Mouse (Mus musculus) mesoderm, embryonic 11.5 days (tissue): Measurements from ENCODE around the gene Gm10256.
"Not testable (repeated sequence)": the region's sequence is repeated elsewhere in the genome, so short reads cannot be mapped to it uniquely, and the experiment has no call there.

ENCODE experiments used
- DNase-seq: peaks from one replicate; pipeline ENCODE4 v3.0.0-alpha.2; 2012; ENCODE audit warnings: low read depth, low spot score

Gm10256 gene

DNA sequence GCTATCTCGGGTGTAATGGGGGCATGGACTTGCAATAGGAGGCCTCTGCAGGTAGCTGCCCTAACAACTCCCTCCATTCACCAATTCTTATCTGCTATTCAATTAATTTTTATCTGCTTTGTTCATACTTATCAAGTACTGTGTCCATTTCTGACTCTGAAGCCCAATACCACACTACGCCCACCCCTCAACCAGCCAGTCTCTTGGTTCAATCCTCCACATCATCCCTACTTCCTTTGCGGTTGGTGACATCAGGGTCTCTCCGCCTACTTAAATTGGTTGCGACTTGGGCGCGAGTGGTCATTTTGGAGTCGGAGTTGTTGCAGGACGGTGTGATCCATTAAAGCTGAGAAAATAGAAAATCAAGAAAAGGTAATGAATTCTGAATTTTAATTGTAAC is at the start of gene Gm10256, which contains the start of gene Rbmy:
Gene Gm10256 (plus strand): TSS at position 320 of the 400 bp plus-strand sequence.
Gene Rbmy (plus strand): TSS at position 301 of the 400 bp plus-strand sequence.
- not testable (repeated sequence) for DNase-seq

- not testable (repeated sequence) for DNase-seq
These were observed 34.4 kb upstream of the Gm10256 start, which contains the start of gene Gm4064 for GRCm38 (mm10) chrY:2796105-2796504. Gene Gm4064, minus strand, starts transcription at chrY:2796205.

DNA sequence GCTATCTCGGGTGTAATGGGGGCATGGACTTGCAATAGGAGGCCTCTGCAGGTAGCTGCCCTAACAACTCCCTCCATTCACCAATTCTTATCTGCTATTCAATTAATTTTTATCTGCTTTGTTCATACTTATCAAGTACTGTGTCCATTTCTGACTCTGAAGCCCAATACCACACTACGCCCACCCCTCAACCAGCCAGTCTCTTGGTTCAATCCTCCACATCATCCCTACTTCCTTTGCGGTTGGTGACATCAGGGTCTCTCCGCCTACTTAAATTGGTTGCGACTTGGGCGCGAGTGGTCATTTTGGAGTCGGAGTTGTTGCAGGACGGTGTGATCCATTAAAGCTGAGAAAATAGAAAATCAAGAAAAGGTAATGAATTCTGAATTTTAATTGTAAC is 70.2 kb downstream of the Gm10256 start, which contains the start of gene Gm10352:
Gene Gm10352 (plus strand): TSS at position 301 of the 400 bp plus-strand sequence.
- not testable (repeated sequence) for DNase-seq
